Mouse (Mus musculus): ENCODE data around the gene Sdk1.

Sdk1 gene

DNA sequence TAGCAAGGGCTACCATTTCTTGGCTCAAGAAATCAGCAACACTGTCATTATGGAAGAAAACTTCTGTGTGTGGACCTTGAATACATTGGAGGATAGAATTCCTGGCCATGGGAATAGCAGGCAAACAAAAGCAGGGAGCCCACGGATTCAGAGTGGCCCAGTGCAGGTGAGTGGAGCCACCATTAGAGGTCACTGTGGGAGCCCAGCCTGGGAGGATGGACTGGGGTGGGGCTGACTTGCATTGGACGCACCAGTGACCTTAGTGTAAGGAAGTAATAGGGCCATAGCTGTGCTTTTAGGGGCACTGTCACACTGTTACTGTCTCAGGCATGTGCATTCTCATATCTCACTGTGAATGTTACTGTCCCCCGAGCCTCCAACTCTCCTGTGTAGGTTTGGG lies 1001.3 kb downstream of the Sdk1 start:
- no peak for DNase-seq (ENCODE audit: low read depth, low spot score)

DNA sequence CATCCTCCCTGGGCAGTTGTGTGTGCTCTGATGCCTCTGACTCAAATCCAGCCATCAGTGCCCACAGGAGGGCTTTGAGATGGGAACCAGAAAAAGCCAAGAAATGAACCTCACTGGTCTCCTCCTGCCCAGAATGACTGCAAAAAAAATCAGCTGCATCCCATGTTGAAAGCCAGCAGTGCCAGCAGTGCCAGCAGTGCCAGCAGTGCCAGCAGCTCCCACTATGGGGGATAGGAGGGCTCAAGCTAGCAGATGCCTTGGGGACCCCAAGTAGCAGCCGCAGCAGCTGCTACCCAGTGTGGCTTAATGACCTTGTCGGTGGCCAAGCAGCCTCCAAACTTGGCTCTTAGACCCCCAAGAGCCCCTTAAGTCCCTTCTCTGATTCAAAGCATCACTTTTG lies 1001.8 kb downstream of the Sdk1 start:
- DNase-seq (ENCODE audit: low read depth, low spot score), result no peak

DNA sequence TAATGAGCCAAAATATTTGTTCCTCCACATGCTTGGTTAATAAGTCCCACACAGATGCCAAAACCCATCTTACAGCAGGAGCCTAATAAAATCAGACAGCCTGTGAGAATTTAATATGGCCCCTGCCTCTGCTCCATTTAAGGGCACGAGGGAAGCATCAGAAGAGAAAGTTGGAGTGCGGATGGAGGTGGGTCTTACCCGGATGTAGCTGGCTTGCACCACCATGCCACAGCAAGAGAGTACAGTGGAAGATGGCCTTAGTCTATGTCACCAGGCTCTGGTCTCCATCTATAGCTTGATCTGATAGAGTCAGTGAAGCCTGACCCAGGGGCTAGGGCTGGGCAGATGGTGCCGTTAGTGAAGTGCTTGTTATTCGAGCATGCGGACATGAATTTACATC lies 1014.9 kb downstream of the Sdk1 start:
- DNase-seq (ENCODE audit: low read depth, low spot score), result no peak

DNA sequence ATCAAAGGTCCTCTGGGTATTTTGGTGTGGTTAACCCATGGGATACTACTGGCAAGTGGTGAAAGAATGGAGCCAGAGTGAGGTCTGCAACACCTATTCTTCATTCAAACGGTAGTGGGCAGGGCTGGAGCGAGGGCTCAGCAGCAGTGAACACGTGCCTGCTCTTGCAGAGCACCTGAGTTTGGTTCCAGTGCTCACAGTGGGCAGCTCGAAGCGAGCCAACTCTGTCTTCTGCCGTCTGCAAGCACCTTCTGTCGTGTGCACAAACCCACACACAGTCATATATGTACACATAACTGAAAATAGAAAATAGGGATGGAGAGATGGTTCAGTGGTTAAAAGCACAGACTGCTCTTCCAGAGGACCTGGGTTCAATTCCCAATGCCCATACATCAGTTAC lies 1017.4 kb downstream of the Sdk1 start:
- no peak for DNase-seq (ENCODE audit: low read depth, low spot score)

DNA sequence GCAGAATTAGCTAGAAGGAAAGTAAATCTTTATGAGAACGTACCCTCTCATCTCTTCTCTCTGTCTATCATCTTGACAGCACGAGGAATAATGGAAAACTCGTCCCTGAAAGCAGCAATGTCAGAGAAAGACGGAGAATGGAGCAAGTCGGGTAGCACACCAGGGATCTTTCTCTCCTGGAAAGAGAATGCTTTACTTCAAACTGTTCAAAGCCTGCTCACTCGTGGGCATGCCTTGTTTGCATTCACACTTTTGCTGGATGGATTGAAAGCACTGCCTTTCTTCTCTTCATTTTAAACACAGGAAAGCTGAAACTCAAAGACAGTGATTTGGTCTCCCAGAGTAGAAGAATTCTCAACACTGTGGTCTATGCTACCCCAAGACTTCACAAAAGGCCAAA lies 1020.8 kb downstream of the Sdk1 start:
- no peak for DNase-seq (ENCODE audit: low read depth, low spot score)
